Mouse (Mus musculus) c-Kit-negative CD71-positive TER-119-positive erythroid progenitor cells, embryonic 14.5 days (primary cell): ENCODE results near the gene Klrg1.

Experiments
- DNase-seq: peaks from one replicate; pipeline ENCODE4 v3.0.0-alpha.2; 2013; ENCODE audit warnings: low read depth, low spot score

Gene Klrg1

DNA sequence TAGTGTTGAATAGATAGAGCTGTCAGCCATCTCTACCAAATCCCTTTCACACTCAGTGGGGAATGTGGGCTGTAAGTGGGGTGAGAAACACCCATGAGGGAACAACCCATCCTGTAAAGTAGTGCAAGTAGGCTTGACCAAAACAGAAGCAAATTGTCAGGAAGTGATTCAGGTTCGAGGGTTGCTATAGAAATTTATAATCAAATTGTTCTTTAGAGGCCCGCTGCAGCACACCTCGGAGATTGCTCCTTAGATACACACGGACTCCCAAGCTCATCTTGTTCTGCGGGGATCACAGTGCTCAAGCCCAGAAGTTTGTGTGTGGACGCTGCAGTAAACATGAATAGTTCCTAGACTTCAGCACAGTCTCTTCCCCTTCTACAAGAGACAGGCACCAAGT is at the start of gene Klrg1:
Gene Klrg1 (minus strand): TSS at position 101 of the 400 bp plus-strand sequence.
- DNase-seq, result no peak

DNA sequence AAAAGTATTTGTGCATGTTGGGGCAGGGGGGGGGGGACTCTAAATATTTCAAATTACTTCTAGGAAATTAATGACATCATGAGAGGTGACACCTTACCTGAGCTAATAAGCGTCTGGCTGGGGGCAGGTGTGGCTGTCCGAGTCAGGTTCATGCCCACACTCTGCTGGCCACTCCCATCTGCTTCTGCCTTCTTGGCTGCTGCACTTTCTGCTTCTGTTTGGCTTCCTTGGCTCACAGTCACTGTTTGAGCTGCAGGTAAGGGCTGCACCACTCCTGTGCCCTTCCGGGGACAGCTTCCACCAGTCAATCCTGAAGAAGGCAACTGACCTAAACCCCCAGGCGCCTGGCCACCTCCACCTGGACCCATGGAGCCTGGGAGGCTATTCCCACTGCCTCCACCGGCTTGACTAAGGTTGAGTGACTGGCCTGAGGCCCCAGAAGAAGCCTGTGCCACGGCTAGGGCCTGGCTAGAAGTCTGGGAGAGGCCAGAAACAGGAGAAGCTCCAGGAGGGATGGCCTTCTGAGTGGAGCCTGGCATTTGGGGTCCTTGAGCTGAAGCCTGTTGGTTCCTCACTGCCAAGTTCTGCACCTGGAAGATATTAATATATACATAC is 42.8 kb upstream of the Klrg1 start:
- DNase-seq, result no peak

- no peak for DNase-seq
Observed at GRCm38 (mm10) chr6:122318726-122319125, 36.0 kb upstream of the Klrg1 start.

DNA sequence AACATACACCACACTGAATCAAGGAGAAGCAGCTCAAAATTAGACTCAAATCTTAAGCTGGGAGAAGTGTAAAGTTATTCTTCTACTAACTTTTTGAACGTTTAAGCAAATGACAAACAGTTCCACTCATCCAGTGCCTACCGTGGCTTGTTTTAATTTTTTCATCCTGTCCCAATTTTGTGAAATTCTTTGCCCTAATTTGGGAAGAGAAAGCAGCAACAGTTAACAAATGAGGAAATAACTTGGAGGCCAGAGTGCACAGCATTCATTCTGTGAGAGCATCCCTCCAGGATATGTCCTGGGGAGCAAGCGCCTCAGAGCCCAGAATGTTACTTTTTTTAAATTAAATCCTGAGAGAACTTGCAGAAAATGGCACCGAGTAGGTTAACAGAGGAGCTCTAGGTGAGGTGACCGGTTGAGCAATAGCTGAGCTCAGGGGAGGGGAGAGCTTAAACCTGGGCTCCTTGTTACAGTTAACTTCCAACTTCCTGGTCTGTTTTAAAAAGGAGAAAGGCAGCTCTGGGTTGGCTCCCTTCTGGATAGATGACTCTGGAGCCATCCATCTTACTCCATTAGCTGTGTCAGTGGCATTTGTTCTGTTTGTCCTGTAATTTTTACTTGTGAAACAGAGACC is 27.6 kb upstream of the Klrg1 start:
- no peak for DNase-seq

DNA sequence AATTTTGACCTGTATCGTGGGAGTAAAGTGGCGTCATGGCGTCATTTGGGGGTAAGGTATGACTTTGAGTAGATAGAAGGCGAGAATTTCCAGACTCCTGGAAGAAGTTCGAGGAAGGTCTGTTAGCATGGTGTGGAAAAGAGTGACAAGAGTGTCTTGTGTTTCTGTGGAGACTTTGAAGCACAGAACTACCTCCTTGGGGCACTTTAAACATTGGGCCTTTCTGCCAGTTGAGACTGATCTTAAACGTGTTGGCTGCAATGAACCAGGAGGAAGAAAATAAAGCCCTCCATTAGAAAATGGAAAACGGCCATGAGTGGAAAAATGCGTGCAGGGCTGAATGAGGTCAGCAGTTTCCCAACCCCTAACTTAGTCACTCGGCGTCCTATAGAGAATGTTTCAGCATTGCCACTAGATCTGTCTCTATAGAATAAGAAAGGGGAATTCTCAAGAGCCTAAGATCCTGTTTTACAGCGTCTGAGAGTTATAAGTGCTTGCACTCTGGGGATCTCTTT is 26.8 kb upstream of the Klrg1 start:
- DNase-seq, result peak; percentile 40

DNA sequence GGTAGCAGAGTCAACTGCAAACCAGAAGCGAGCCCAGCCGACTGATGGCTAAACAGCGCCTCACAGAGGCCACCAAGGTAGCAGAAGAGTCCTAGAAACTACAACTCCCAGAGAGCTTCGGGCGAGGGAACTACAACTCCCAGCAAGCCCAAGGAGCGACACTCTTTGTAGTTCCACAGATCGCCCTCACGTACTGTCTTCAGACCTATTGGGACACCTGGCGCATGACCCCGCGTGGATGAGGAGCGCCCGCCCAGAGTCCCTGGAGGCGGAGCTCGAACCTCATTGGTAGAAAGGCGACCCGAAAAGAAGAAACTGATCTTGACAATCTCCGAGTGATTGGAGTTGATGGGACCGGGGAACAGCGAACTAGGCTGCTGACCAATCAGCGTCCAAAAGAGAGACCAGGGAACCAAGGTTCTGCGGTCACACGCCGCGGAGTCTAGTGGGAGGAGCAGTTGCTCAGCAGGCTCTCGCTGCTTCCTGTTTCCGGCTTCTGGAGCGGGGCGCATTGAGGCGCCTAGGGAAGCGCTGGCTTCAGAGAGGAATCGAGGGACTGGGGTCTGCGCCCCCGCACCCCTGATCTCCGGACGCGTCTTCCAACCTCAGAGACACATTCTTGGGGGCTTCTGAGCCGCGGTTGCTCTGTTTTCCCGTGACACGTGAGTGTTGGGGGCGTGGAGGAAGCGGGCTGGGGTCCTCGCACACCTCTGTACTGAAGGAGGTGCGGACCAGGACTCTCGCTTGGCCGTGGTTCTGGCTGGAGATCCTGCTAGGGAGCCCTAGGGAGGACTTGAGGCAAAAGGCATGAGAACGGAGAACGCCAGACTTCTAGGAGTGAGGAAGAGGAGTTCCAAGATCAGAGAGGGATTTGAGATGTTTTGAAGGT is 26.1 kb upstream of the Klrg1 start, which contains the start of gene M6pr:
Gene M6pr (plus strand): TSS at position 216 of the 889 bp plus-strand sequence.
- DNase-seq, result peak; percentile 87

- no peak for DNase-seq
Observed at GRCm38 (mm10) chr6:122308136-122308504, 25.4 kb upstream of the Klrg1 start.

GRCm38 (mm10) chr6:122306707-122307106 is 24.0 kb upstream of the Klrg1 start:
- DNase-seq, result no peak

DNA sequence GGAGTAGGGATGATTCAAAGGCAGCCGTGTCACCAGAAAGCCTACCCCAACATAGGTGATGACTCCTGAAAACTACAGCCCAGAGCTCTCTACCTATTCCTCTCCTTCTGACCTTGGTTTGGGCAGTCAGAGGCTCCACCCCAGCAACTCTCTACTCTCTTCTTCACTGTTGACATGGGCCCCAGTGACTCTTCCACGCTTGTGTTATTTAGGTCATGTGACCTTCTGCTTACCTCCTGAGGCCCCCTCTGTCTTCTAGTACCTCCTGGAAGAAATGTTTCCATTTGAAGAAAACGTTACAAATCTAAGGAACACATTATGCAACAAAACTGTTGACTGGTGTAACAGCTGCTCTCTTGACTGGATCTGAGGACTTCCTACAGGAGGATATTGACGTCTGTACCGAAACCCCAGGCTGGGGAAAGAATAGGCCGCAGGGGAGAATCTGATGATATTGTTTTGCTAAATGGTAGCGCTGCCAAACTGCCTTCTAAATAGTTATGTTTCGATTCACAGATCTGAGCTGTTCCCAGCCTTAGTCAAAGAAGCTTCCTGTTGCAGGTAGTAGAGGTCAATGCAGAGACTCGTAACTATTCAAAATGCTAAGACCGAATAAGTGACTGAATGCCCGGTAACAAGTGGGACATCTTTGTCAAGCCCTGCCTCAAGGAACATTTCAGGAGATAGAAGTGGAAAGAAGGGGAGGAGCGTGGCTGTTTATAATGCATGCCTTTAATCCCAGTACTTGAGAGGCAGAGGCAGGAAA is 22.3 kb upstream of the Klrg1 start:
- DNase-seq, result no peak

DNA sequence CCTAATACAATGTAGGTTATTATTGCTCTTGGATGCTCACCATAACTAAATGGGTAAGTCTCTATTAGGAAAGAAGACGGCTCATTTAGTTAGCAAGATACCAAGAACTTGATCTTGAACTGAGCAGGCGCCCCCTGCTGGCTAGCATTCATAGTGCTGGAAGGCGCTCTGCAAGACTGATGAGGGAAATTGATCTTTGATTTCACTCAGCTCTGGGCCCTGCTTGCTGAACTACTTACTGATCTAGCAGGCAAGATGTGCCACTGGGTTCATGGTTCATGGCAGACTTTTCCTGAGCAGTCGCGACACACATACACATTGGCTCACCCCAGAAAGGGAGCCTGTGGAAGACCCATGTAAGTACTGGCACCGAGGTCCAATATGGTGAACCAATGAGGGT is 21.7 kb upstream of the Klrg1 start:
- peak; percentile 58 for DNase-seq

DNA sequence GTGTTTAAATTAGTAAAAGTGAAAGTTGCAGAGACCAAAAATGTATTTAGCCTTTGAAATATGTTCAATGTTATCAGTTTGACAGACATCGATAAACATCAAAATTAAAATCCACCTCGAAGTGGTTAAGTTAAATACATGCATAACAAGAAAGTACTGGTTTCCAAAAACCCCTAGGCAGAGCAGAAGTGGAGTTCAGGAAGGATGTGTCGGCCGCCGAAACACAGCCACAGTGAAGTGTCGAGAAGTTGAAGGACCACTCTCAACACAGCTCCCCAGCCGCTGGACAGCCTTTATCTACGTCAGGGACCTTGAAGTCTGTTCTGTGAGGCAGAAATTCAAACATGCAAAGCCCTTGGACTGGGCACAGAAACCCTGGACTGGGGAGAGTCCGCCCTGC is 20.8 kb upstream of the Klrg1 start:
- DNase-seq, result no peak

GRCm38 (mm10) chr6:122302661-122303060 is 20.0 kb upstream of the Klrg1 start:
- no peak for DNase-seq

DNA sequence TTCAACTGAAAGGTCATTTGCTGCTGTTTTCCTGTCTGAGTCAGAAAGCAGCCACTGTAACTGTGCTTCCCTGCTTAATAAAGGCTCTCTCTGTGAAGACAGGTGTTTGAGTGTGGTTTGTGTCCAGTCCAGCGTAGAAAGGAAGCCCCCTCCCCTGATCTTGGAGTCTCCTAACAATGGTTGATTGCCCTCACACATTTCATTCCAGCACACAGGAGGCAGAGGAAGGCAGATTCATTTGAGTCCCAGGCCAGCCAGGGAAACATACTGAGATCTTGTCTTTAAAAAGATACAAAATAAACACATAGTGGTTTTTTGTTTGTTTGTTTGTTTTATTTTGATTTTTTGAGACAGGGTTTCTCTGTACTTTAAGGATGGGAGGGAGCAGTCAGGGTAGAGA is 19.4 kb upstream of the Klrg1 start:
- no peak for DNase-seq

- no peak for DNase-seq
Observed at GRCm38 (mm10) chr6:122299621-122300133, 17.0 kb upstream of the Klrg1 start.

GRCm38 (mm10) chr6:122298223-122298609 is 15.5 kb upstream of the Klrg1 start:
- no peak for DNase-seq

DNA sequence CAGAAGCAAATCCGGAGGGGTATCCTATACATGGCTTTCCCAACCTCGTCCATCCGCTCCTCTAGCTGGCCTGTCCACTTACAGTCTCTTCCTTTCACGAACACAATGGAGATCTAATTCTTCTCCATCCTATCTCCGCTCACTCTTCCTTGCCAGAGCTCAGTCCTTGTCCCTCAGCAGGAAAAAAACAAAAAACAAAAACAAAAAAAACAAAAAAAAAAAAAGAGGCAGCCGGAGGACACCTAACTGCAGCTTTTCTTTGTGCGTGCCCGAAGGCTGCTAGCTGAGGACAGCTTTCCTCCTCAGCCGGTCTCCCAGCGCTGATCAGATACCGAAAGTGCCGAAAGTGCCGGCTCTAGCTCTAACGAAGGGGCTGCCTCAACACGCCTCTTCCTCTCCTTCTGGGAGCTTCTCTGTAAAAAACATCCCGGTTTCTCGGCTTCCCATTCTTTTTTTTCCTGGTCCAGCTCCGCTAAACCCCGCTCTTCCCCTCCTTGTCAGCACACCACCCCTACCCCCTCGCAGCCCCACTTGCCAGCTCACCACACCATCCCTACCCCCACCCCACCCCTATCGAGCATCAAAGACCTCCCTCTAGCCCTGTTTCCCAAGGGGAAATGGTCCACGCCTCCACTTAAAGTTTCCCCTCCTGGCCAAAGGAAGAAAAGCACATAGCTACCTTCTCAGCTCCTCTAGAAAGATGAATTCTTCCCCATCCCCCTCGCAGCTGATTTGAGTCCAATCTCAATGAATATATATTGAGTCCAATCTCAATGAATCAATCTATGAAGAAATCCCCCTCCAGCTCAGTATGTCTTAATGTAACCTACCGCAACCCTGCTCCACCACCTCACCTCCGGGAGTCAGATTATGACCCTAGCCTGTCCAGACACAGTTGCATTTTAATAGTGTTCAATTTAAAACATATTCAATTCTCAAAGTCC is 14.9 kb upstream of the Klrg1 start:
- no peak for DNase-seq

DNA sequence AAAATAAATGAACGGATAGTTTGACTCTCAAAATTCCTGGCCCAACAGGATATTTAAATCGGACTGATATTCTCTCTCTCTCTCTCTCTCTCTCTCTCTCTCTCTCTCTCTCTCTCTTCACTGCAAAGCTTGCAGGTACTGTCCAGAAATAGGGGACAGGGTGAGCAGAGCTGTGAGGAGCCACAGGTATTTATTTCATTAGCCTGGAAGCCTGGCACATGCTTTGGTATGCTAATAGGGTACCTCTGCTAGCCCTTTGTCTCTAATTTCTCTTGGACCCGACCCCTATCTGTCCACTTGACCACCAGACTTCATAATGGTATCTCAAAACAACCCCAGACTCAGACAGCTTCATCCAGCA is 14.2 kb upstream of the Klrg1 start:
- no peak for DNase-seq

- no peak for DNase-seq
Observed at GRCm38 (mm10) chr6:122295242-122295641, 12.6 kb upstream of the Klrg1 start.

DNA sequence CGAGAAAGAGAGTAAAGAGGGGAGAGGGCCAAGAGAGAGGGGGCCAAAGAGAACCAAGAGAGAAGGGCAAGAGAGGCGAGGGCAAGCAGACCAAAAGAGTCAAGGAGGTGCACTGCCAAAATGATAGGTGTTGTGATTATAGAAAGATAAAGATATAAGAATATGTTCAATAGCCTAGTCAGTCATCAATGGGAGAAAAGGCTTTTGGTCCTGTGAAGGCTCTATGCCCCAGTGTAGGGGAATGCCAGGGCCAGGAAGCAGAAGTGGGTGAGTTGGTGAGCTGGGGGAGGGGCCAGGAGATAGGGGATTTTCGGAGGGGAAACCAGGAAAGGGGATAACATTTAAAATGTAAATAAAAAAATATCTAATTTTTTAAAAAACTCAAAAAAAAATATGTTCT is 11.6 kb upstream of the Klrg1 start:
- no peak for DNase-seq

GRCm38 (mm10) chr6:122293796-122294195 is 11.1 kb upstream of the Klrg1 start:
- DNase-seq, result no peak
